21 mouse cellular contexts compared by ENCODE assay signal in genomic region chr9:104275084-104275785, GRCm38 (mm10).
"Had no signal": no experiment of that assay in that cellular context is flagged by ENCODE, and none has a peak within 500 bp of the region (broad histone marks: within the 10 kb centered on the region; RNA-seq: fewer than 3 reads in every experiment).

No protein-coding gene starts in this region.

- H3K4me3 ChIP-seq: limb, embryonic 10.5 days; limb, embryonic 13.5 days; liver, embryonic 12.5 days; liver, embryonic 15.5 days; lung, embryonic 15.5 days; megakaryocyte, embryonic 14.5 days; midbrain, embryonic 10.5 days; midbrain, embryonic 13.5 days; myocyte; neural tube, embryonic 13.5 days; stomach, embryonic 15.5 days had no signal

- H3K27ac ChIP-seq: limb, embryonic 10.5 days; limb, embryonic 13.5 days; liver, embryonic 12.5 days; liver, embryonic 15.5 days; lung, embryonic 15.5 days; midbrain, embryonic 10.5 days; midbrain, embryonic 13.5 days; neural tube, embryonic 13.5 days; stomach, embryonic 15.5 days had no signal

- ATAC-seq: liver, embryonic 12.5 days; midbrain, embryonic 13.5 days; midbrain, embryonic 16.5 days had no signal

- H3K9me3 ChIP-seq: limb, embryonic 10.5 days; limb, embryonic 13.5 days; liver, embryonic 12.5 days; liver, embryonic 15.5 days; lung, embryonic 15.5 days; midbrain, embryonic 10.5 days; midbrain, embryonic 13.5 days; neural tube, embryonic 13.5 days; stomach, embryonic 15.5 days had no signal

- DNase-seq: kidney, adult 9 months; kidney, postnatal 14 days; kidney, postnatal 4 days; liver; lung, adult 18-20 months; lung, postnatal 10 days; lung, postnatal 36 days; retina, postnatal 1 day; thymus, postnatal 25 days had no signal

- H3K4me1 ChIP-seq: limb, embryonic 10.5 days; limb, embryonic 13.5 days; liver, embryonic 12.5 days; liver, embryonic 15.5 days; lung, embryonic 15.5 days; midbrain, embryonic 10.5 days; midbrain, embryonic 13.5 days; neural tube, embryonic 13.5 days; stomach, embryonic 15.5 days had no signal

- H3K4me2 ChIP-seq: limb, embryonic 13.5 days; liver, embryonic 12.5 days; liver, embryonic 15.5 days; lung, embryonic 15.5 days; midbrain, embryonic 13.5 days; neural tube, embryonic 13.5 days; stomach, embryonic 15.5 days had no signal

- H3K36me3 ChIP-seq: limb, embryonic 10.5 days; limb, embryonic 13.5 days; liver, embryonic 12.5 days; liver, embryonic 15.5 days; lung, embryonic 15.5 days; midbrain, embryonic 10.5 days; midbrain, embryonic 13.5 days; neural tube, embryonic 13.5 days; stomach, embryonic 15.5 days had no signal

- H3K27me3 ChIP-seq: limb, embryonic 13.5 days; liver, embryonic 12.5 days; liver, embryonic 15.5 days; midbrain, embryonic 13.5 days; neural tube, embryonic 13.5 days; stomach, embryonic 15.5 days had no signal

- H3K9ac ChIP-seq: limb, embryonic 13.5 days; liver, embryonic 12.5 days; liver, embryonic 15.5 days; lung, embryonic 15.5 days; midbrain, embryonic 13.5 days; neural tube, embryonic 13.5 days; stomach, embryonic 15.5 days had no signal
